Mouse (Mus musculus): ENCODE measurements around the gene Fam166b. TPM values are rescaled to one million over a fixed set of nuclear protein-coding genes. Genes with fewer than 3 reads are reported as not detected.

The Fam166b gene
- total and polyA plus RNA-seq, 3 experiments, result not detected

DNA sequence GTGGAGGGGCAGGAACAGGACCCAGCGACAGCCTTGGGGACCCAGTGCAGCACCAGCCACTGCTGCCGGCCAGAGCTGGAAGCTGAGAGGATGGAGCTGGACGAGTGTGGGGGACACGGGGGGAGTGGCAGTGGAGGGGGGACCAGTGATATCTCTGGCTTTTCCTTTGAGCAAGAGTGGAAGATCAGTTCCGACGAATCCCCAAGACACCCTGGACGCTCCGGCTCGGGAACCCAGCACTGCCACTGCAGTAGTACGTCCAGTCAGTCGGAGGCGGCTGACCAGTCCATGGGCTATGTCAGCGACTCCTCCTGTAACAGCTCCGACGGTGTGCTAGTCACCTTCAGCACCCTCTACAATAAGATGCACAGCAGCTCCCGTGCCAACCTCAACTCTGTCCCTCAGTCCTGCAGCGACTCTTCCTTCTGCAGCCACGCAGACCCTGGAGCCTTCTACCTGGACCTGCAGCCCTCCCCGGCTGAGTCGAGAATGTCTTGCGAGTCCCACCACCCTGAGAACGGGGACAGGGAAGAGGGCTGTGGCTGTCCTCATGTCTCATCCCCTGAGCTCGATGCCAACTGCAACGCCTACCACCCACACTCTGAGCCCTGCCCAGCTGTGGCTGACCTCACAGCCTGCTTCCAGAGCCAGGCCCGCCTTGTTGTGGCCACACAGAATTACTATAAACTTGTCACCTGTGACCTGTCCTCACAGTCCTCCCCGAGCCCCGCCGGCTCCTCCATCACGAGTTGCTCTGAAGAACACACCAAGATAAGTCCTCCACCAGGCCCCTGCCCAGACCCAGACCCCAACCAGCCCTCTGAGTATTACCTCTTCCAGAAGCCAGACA, 13.5 kb downstream of the Fam166b start:
- TF ChIP-seq CTCF (conservative IDR thresholded peaks at IDR 0.05 in 1 of 2, IDR thresholded peaks at IDR 0.05 in 1 of 2; ENCODE audit: low read depth in 2 of 2, low read length in 2 of 2) (no peak), ZMIZ1 (IDR thresholded peaks at IDR 0.05; ENCODE audit: low read depth, low read length) (no peak), USF2 (conservative IDR thresholded peaks at IDR 0.05; ENCODE audit: low read depth, low read length) (no peak), MAFK (IDR thresholded peaks at IDR 0.05; ENCODE audit: insufficient replicate concordance, low read length) (no peak), CHD2 (IDR thresholded peaks at IDR 0.05; ENCODE audit: low read length) (no peak), ZC3H11A (IDR thresholded peaks at IDR 0.05; ENCODE audit: low read depth, low read length) (no peak), SMC3 (IDR thresholded peaks at IDR 0.05; ENCODE audit: low read depth, low read length) (no peak), MAZ (IDR thresholded peaks at IDR 0.05; ENCODE audit: low read depth, low read length) (no peak), UBTF (IDR thresholded peaks at IDR 0.05; ENCODE audit: low read depth, low read length) (no peak), RAD21 (IDR thresholded peaks at IDR 0.05; ENCODE audit: low read depth, low read length) (no peak), POLR2AphosphoS2 (IDR thresholded peaks at IDR 0.05; ENCODE audit: low read depth, low read length) (no peak), NRF1 (IDR thresholded peaks at IDR 0.05; ENCODE audit: low read depth, low read length) (no peak), CHD1 (IDR thresholded peaks at IDR 0.05; ENCODE audit: low read depth, low read length) (no peak), POLR2A (IDR thresholded peaks at IDR 0.05; ENCODE audit: low read depth, low read length) (no peak)
- peaks cover 5 to 23% of the 10 kb centered on the region in 2 experiments for H3K4me1 ChIP-seq (ENCODE audit: control insufficient read depth in 1 of 2, insufficient read depth in 2 of 2)
- no peak for DNase-seq (ENCODE audit: extremely low read depth)
- no peaks in the 10 kb centered on the region for H3K79me2 ChIP-seq (replicated peaks; ENCODE audit: control insufficient read depth, extremely low read depth, insufficient read depth, poor library complexity, severe bottlenecking)
- H3K27ac ChIP-seq (ENCODE audit: insufficient read depth, low read depth), result no peak overlapping the region
- H3K9ac ChIP-seq (ENCODE audit: insufficient read depth, low read depth), result no peak overlapping the region
- no peak overlapping the region for H3K4me2 ChIP-seq (ENCODE audit: insufficient read depth, low read depth, poor library complexity, severe bottlenecking)
- no peak overlapping the region for H3K4me3 ChIP-seq (replicated peaks in 1 of 3; ENCODE audit: low read depth in 2 of 3, low read length in 2 of 3, poor library complexity in 1 of 3)
- peaks cover 11% of the 10 kb centered on the region for H3K27me3 ChIP-seq (replicated peaks)
- in situ Hi-C loops (cut with MboI; ENCODE audit: low pct_ligation_motif_present, low pct_unique_long_range_greater_than_20kb, low sequenced_read_pairs), result loop anchor here (25.0 kb wide), 1 partner anchor 328 kb away; no protein-coding TSS in a partner anchor
- dilution Hi-C loops (cut with MboI; ENCODE audit: extremely low pct_ligation_motif_present, extremely low pct_unique_long_range_greater_than_20kb, low sequenced_read_pairs), result no loop called here
- H3K36me3 ChIP-seq (replicated peaks in 1 of 2; ENCODE audit: control insufficient read depth in 1 of 2, insufficient read depth in 1 of 2, low read length in 1 of 2), result no peaks in the 10 kb centered on the region
- H3K9me3 ChIP-seq (replicated peaks; ENCODE audit: low read length), result no peaks in the 10 kb centered on the region

DNA sequence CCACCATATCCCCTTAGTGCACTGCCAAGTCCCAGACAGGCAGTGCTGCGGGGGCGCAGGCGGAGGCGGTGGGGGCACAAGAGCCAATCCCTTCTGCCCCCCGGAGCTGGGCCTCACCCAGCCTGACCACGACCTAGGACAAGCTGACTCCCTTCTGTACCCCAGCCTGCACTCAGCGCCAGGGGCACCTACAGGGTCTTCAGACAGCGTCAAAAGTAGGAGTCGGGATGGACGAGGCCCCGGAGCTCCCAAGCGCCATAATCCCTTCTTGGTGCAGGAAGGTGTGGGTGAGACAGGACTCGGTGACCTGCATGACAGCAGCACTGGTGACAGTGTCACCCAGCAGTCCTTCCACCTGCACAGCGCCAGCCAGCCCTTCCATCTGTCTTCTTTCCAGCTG, 14.2 kb downstream of the Fam166b start:
- Histone ChIP-seq H3K9me3 (replicated peaks; ENCODE audit: low read length) (no peaks in the 10 kb centered on the region), H3K36me3 (replicated peaks in 1 of 2; ENCODE audit: control insufficient read depth in 1 of 2, insufficient read depth in 1 of 2, low read length in 1 of 2) (no peaks in the 10 kb centered on the region), H3K27ac (ENCODE audit: insufficient read depth, low read depth) (no peak overlapping the region), H3K4me3 (replicated peaks in 1 of 3; ENCODE audit: low read depth in 2 of 3, low read length in 2 of 3, poor library complexity in 1 of 3) (no peak overlapping the region), H3K79me2 (replicated peaks; ENCODE audit: control insufficient read depth, extremely low read depth, insufficient read depth, poor library complexity, severe bottlenecking) (no peaks in the 10 kb centered on the region), H3K4me2 (ENCODE audit: insufficient read depth, low read depth, poor library complexity, severe bottlenecking) (no peak overlapping the region), H3K9ac (ENCODE audit: insufficient read depth, low read depth) (no peak overlapping the region), H3K27me3 (replicated peaks) (peaks cover 11% of the 10 kb centered on the region), H3K4me1 (ENCODE audit: control insufficient read depth in 1 of 2, insufficient read depth in 2 of 2) (peaks cover under 1 to 17% of the 10 kb centered on the region in 2 experiments)
- dilution Hi-C loops (cut with MboI; ENCODE audit: extremely low pct_ligation_motif_present, extremely low pct_unique_long_range_greater_than_20kb, low sequenced_read_pairs) (no loop called here), in situ Hi-C loops (cut with MboI; ENCODE audit: low pct_ligation_motif_present, low pct_unique_long_range_greater_than_20kb, low sequenced_read_pairs) (loop anchor here (25.0 kb wide), 1 partner anchor 327 kb away; no protein-coding TSS in a partner anchor)
- no peak for DNase-seq (ENCODE audit: extremely low read depth)
- TF ChIP-seq JUND (conservative IDR thresholded peaks at IDR 0.05; ENCODE audit: low read depth, low read length) (no peak), ZMIZ1 (IDR thresholded peaks at IDR 0.05; ENCODE audit: low read depth, low read length) (no peak), RCOR1 (conservative IDR thresholded peaks at IDR 0.05; ENCODE audit: low read depth, low read length) (no peak), CHD1 (IDR thresholded peaks at IDR 0.05; ENCODE audit: low read depth, low read length) (no peak), USF2 (conservative IDR thresholded peaks at IDR 0.05; ENCODE audit: low read depth, low read length) (no peak), BHLHE40 (IDR thresholded peaks at IDR 0.05; ENCODE audit: low read depth, low read length) (no peak), RAD21 (IDR thresholded peaks at IDR 0.05; ENCODE audit: low read depth, low read length) (no peak), MAX (IDR thresholded peaks at IDR 0.05; ENCODE audit: low read length) (no peak)
